Mouse (Mus musculus): Measurements from ENCODE around the gene Fam172a. TPM values are rescaled to one million over a fixed set of nuclear protein-coding genes. Genes with fewer than 3 reads are reported as not detected.

The Fam172a gene
- total RNA-seq, 2 experiments from 2014 or later: 12.4 to 17.3 TPM

DNA sequence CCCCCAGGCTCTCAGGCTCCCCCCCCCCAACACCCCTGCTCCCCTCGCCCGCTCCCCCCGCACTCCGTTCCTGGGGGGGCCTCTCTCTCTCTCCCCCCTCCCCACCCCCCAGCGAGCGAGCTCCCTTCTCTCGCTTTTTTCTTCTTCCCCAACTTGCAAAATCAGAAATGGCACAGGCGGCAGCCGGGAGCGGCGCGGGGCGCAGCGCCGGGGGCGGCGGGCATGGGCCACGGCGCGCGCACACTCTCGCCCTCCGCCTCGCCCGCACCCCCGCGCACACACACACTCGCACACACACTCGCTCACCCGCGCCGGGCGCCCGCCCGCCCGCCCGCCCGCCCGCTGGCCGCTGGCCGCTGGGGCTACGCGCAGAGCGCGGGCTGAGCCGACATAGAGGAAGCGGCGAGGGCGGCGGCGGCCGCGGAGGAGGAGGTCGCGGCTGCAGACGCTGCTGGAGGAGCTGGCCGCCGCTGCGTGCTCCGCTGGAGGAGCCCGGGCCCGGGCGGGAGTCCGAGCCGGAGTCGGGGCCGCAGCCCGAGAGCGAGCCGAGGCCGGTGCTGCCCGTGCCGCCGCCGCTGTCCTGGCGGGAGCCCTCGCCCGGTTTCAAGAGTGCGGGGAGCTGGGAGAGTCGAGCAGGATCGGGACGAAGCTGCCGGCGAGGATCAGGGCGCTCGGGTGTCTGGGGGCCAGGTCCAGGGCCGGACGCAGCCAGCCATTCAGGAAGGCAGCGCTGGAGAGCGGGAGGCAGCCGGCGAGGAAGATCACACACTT lies 497.2 kb downstream of the Fam172a start:
- peak; percentile 61 for DNase-seq

GRCm38 (mm10) chr13:78199642-78200160 lies 497.9 kb downstream of the Fam172a start, which contains the start of gene Nr2f1:
Gene Nr2f1, minus strand, starts transcription at chr13:78199757.
- no peak for DNase-seq

DNA sequence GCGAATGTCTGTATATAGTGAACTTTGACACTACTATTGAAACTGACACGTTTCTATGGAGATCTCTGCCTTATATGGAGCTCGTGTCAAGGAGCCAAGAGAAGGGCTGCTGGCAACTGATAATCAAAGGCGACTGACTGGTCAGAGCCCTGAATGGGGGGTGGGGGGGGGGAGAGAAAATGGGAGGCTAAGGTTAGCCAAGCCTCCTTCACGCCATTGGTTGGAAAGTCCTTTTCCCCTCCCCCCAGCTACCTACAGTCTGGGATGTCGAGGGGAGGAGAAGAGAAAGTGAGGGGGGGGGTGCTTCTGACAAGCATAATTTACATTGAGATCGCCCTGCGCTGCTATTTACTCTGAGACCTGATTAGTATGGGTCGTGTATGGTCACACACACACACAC lies 498.6 kb downstream of the Fam172a start:
- DNase-seq: no peak

GRCm38 (mm10) chr13:78200991-78201870 lies 499.4 kb downstream of the Fam172a start:
- DNase-seq: peak; percentile 85

GRCm38 (mm10) chr13:78201871-78202565 lies 500.2 kb downstream of the Fam172a start:
- DNase-seq: no peak

DNA sequence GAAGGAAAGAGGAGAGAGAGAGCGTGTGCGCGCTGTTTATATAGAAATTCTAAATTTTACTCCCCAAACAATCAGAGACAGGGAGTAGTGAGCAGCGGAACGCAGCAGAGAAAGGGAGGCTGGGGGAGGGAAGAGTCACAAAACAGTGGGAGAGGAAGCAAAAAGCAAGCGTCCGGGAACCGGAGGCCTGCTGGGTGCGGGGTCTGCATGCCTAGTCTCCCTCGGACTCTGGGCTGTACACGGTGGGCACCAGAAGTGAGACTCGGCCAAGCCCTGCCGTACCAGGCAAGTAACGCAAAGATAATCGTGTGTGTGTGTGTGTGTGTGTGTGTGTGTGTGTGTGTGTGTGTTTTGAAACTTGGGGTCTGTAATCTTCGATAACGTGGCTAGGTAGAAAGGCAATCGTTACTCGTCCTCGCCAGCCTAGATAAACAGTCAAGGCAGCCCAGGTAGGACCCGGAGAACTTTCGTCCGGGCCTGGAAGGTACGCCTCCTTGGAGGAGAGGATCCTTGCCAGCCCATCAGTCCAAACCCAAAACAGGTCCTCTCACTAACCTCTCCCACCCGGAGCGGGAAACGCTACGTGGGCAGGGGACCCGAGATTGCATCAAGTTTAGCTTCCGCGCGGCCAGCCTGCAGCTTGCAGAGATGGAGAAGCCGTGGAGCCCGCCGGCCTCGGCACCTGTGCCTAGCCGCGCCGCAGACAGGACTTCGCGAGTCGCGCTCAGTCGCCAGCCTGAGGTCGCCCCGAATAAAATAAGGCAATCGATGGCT lies 500.9 kb downstream of the Fam172a start:
- peak; percentile 39 for DNase-seq

DNA sequence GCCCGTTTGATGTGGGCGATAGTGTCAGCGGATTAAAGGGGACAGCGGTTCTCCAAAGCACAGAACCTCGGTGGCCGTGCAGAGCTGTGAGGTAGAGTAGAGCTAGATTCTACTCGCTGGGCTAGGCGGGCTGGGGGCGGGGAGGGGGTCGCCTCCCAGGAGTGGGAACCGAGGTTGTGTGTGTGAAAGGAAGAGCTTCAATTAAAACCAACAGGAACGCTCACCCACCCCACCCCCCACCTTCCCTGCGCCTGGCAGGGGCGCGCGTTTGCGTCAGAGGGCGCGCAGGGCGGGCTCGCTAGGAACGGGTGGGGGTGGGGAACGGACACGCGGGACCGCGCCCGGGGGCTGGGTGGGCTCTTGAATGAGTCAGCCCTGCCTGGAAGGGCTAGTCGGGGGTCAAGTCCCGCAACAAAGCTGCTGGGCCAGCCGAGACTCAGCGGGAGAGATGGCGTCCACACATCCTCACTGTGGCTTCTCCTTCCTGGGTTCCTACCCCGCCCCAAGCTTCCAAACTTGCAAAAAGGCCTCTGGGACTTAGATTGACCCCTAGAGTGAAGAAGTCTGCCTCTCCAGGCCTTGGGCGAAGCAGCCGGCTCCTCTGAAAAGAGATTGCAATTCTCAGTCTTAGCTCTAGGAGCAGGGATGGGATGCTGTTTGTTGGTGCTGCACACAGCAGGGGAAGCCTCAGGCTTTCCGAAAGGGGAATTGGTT lies 501.7 kb downstream of the Fam172a start:
- peak; percentile 23 for DNase-seq

- DNase-seq: no peak
Measured at GRCm38 (mm10) chr13:78205426-78205825, 503.6 kb downstream of the Fam172a start.

DNA sequence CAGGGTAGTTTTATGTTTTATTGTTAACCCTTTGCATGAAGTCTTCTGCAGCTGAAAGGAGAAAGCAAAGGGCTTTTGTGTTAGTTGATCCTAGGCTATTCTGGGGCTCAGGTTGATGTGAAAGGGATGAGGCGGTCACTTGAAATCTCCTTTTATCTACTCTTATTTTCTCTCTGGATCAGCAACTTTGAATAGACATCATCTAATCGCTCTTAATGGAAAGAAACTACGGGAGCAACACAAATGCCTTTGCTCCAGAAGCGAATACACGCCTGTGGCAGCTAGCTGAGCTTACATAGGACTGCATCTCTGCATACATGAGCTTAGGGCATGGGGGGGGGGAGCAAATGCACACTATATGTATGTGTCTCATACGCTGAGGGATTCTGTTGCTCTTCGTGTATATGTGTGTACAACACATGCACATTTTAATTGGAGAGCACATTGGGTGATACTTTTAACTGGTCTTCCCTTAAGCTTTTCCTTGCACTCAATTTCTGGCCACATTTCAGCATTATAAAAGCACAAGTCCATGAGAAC lies 505.1 kb downstream of the Fam172a start:
- no peak for DNase-seq

GRCm38 (mm10) chr13:78207796-78208645 lies 506.2 kb downstream of the Fam172a start:
- DNase-seq: no peak

- DNase-seq: no peak
Measured at GRCm38 (mm10) chr13:78208689-78209410, 507.0 kb downstream of the Fam172a start.

DNA sequence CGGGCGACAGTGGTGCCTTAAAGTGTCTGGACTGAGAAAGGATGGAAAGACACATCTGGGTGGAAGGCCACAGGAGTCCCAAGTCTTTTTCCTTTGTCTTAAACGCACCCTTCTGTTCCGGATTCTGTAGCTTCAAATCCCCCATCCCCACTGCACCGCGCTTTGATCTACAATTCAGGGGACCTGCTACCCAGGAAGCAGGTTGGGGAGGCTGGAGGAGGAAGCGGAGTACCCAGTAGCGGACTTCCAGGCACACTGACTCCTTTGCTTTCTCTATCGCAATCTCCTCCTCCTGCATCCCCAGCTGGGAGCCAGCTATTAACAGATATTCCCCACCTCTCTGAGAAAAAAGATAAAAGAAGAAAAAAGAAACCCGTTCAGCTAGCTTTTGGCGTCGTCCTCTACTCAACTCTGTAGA lies 507.8 kb downstream of the Fam172a start:
- DNase-seq: no peak

DNA sequence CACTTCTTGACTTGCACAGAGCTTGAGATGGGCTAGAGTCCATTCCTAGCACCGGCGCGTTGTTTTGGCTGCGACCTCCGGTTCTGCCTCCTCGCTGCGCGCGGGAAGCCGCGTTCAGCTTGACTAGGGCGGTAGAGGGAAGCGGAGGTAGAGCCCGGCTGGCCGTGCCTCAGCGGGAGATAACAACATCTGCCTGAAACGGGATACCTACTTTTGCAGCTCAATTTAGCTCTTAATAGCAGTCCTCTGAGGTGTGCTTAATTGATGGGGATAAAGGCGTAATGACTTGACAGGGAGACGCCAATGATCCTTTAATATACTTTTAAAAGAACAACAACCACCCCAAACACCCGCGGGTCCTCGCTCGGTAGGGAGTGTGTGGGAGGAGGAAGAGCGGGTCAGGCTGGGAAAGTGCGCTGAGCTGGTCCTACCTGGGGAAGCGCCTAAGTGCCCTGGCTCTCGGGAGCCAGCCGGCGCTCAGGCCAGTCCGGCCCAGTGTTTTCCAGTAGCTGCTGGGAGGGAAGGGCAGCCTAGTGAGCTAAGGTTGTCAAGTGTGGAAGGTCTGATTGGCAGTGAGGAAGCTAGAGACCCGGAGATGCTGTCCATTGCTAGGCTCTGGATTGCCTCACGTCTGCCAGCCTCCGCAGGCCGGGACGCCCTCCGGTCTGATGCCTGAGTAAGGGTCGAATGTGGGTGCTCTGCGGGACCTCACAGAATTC lies 508.4 kb downstream of the Fam172a start:
- peak; percentile 29 for DNase-seq

DNA sequence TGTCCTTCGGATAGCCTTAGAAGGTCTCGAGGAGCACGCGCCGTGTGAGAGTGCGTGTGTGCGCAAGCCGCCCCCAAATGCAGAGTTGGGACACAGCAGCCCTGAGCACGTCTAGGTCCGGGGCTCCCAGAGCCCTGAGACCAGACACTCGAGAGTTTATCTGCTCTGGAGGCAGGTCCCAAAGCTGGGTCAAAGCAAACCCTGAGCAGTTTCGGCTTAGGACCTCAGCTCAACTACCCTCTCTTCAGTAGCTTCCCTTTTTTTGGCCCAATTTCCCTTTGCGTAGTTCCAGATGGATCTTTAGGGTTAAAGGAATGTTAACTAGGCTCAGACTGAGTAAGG lies 508.9 kb downstream of the Fam172a start:
- no peak for DNase-seq

DNA sequence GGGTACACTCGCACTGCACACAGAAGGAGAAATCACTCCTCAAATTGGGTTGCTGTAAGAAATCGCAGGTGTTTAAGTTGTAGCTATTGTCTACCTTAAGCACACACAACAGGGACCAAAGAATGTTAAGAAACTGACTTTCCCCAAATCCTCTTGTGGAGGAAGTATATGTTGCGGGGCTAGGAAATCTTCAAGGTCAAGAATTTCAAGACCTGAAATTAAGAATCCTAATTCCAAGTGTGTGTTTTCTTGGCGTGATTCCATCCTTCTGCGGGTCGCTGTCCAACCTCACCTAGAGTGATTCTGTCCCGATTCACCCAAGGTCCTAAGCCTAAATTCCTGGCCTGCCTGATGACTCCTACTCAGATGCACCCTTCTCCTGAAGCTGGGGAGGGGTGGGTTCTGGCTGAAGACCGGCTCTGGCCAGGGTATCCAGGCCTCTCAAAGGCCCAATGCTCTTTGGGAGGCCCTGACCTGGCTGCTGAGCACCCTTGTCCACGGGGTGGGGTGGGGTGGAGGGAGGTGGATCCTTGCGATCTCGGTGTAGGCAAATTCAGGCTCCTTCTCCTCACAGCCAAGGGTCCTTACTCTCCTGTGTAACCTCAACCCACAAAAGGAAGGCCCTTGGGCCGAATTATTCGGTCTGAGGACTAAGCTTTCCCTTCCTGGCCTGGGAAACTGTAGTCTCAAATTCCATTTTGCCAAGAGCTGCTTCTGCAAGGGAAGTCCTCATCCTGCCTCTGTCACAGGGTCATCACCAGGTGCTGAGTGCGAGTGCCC lies 509.6 kb downstream of the Fam172a start:
- no peak for DNase-seq

- DNase-seq: no peak
Measured at GRCm38 (mm10) chr13:78212111-78212510, 510.3 kb downstream of the Fam172a start.

DNA sequence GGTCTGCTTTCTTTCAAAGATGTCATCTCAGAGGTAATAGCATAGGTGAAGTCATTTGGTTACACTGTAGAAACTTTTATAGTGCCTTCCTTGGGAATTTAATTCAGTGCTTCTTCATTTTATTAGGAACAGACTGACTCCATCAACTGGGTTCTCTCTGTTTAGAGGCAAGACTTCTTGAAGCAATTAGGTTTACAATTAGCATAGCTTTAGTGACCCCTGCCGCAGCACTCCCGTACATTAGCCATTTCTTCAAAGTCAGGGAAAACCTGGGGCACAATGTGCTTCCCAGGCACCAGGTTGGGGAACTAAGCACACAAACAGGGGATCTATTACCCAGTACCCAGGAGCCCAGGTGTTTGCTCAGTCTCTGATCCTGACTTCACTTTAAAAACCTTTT lies 511.3 kb downstream of the Fam172a start:
- DNase-seq: no peak

GRCm38 (mm10) chr13:78215223-78215622 lies 513.4 kb downstream of the Fam172a start:
- no peak for DNase-seq

All from gastrocnemius, postnatal 10 days (tissue).